Mouse (Mus musculus) liver, embryonic 12.5 days (tissue): ENCODE data around the gene Hnrnph1. TPM values are rescaled to one million over a fixed set of nuclear protein-coding genes. Genes with fewer than 3 reads are reported as not detected.

ENCODE experiments used
- ATAC-seq: fragments of 200-750 bp; cut with Nextera tagmentation; 2 replicates; pipeline ENCODE4 v1.8.0; 2017; ENCODE audit warnings: moderate number of reproducible peaks, mild to moderate bottlenecking, moderate library complexity
- H3K27ac ChIP-seq: fragments of 300-500 bp; sonication (generic); 2 replicates; pipeline ENCODE4 v1.5.1; 2016; ENCODE audit warnings: mild to moderate bottlenecking
- H3K27me3 ChIP-seq: fragments of 300-500 bp; sonication (generic); replicated peaks from 2 replicates; pipeline ENCODE4 v1.6.1; 2016; ENCODE audit warnings: mild to moderate bottlenecking, moderate library complexity
- H3K36me3 ChIP-seq: fragments of 300-500 bp; sonication (generic); 2 replicates; pipeline ENCODE4 v1.6.1; 2016; ENCODE audit warnings: mild to moderate bottlenecking, moderate library complexity
- H3K4me1 ChIP-seq: fragments of 300-500 bp; sonication (generic); 2 replicates; pipeline ENCODE4 v1.6.1; 2016
- H3K4me2 ChIP-seq: fragments of 300-500 bp; sonication (generic); 2 replicates; pipeline ENCODE4 v1.6.1; 2016; ENCODE audit warnings: mild to moderate bottlenecking, moderate library complexity
- H3K4me3 ChIP-seq: fragments of 300-500 bp; sonication (generic); 2 replicates; pipeline ENCODE4 v1.5.1; 2016; ENCODE audit warnings: mild to moderate bottlenecking, moderate library complexity
- H3K9ac ChIP-seq: fragments of 300-500 bp; sonication (generic); 2 replicates; pipeline ENCODE4 v1.6.1; 2016; ENCODE audit warnings: mild to moderate bottlenecking, moderate library complexity
- H3K9me3 ChIP-seq: fragments of 300-500 bp; sonication (generic); replicated peaks from 2 replicates; pipeline ENCODE4 v1.6.1; 2016; ENCODE audit warnings: mild to moderate bottlenecking, moderate library complexity
- WGBS: fragments of 180-500 bp; shearing (Covaris S2); methylation state at CpG from one replicate; pipeline ENCODE4 v1.1.7; 2016; ENCODE audit not compliant: insufficient replicate concordance; 5-methylcytosine and 5-hydroxymethylcytosine counted together
- polyA plus RNA-seq: library from polyadenylated mRNA; unstranded; fragments of >200 nt; fragmentation: Nextera tagmentation; extraction: Ambion mirVana; gene quantifications from 2 replicates; pipeline ENCODE4 v1.2.1, GENCODE M21; 2016

Gene Hnrnph1
- polyA plus RNA-seq, 1 experiment from 2014 or later: 160 TPM

DNA sequence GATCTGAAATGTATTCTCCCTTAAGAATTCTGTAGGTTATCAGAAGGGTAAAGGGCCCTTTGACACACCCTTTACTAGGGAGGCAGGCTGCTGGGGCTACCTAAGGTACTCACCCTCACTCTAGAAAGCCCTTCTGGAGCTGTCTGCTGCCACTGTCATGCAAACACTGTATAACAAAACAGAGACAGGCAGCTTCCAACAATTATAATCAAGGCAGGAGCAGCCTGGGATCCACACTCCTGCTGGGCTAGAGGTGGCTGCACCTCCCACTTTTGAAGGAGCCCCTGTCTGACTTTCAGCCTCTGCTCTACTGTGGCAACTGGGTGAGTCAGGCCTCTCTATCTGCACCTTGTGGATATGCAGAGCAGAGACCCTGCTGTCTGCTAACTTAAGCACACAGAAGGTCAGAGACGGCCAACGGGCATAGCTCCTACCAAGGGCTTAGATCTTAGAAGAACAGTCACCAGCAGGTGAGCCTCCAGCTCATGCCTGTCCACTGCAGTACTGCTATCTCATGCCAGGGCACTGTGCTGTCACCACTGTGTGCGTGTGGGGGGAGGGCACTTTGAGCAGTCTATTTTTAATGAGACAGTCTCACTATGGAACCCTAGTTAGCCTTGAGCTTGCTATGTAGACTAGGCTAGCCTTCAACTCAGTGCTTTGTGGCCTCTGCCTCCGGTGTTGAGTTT, 14.6 kb downstream of the Hnrnph1 start:
- 54% methylated on average over 4 of the region's 4 CpGs for WGBS
- Histone ChIP-seq H3K4me3 (no peak overlapping the region), H3K9me3 (no peaks in the 10 kb centered on the region), H3K36me3 (peaks cover 47% of the 10 kb centered on the region), H3K27me3 (no peaks in the 10 kb centered on the region), H3K4me1 (peaks cover 6% of the 10 kb centered on the region; the same call in 1 of the 2 replicates), H3K27ac (no peak overlapping the region), H3K4me2 (no peak overlapping the region), H3K9ac (no peak overlapping the region)
- peak; percentile 57 for ATAC-seq

DNA sequence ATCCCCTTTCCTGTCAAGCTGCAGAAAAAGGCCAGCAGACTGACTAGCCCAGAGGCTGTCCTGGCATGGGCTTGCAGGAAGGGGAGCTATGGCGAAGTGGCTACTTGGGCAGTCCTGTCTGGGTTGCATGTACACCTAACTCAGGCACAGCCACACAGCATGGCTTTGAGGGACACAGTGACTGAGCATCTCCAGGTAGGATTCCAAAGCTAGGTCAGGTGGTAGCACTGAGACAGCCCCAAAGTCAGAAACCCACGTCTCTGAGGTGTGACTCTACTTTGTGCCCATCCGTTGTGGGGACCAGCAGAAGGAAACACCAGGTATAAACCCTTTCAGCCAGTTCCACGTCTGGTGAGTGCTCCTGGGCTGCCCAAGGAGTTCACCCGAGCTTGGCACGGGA, 16.5 kb downstream of the Hnrnph1 start:
- H3K27ac ChIP-seq: no peak overlapping the region
- no peak overlapping the region for H3K4me2 ChIP-seq
- no peak for ATAC-seq
- 71% methylated on average over 6 of the region's 6 CpGs for WGBS
- peaks cover 6% of the 10 kb centered on the region; the same call in 1 of the 2 replicates for H3K4me1 ChIP-seq
- no peaks in the 10 kb centered on the region for H3K9me3 ChIP-seq
- no peak overlapping the region for H3K4me3 ChIP-seq
- peaks cover 43% of the 10 kb centered on the region for H3K36me3 ChIP-seq
- H3K9ac ChIP-seq: no peak overlapping the region
- no peaks in the 10 kb centered on the region for H3K27me3 ChIP-seq

DNA sequence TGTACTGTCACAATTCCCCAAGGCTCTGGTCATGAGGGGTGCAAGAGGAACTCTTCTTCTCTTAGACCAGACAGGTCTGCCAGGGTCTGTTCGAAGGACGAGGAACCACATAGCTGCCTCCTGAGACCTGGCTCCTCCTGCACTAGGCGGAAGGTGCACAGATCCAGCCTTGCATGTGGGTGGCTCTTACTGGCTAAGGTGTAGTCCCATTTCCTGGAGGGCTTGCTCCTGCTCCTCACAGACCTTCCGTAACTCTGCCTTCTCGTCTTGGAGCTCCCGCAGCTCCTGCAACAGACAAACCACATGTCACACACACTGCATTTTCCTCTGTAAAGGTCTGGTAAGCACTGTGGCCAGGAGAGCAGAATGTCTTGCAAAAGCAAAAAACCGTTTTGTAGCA, 17.9 kb downstream of the Hnrnph1 start:
- no peaks in the 10 kb centered on the region for H3K27me3 ChIP-seq
- H3K9ac ChIP-seq: no peak overlapping the region
- ATAC-seq: no peak
- no peak overlapping the region for H3K27ac ChIP-seq
- peaks cover 6% of the 10 kb centered on the region; the same call in 1 of the 2 replicates for H3K4me1 ChIP-seq
- H3K36me3 ChIP-seq: peaks cover 45% of the 10 kb centered on the region
- WGBS: 83% methylated on average over 7 of the region's 7 CpGs
- H3K4me3 ChIP-seq: no peak overlapping the region
- no peaks in the 10 kb centered on the region for H3K9me3 ChIP-seq
- no peak overlapping the region for H3K4me2 ChIP-seq

DNA sequence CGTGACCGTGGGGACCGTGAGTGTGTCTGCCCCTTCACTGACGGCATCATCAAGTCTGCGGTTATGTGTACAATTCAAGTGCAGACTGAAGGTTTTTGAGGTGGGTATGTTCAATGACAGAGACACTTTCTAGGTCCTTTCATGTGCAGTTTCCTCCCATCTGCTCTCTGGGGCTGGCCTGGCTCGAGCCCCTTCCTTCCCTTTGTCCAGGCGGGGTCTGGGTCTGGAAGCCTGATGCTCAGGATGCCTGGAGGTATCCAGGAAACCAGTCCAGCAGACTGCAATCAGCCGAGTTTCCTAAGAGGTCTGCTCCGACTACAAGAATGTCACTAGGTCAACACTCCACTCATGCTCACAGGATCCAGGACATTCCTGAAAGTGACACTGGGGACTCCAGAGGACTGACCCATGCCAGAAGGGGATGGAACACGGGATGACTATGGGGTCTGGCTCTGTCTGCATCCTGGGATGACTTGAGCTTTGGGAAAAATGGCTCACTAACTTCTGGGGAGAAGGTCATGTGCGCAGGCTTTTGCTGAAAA, 20.0 kb downstream of the Hnrnph1 start:
- ATAC-seq: no peak
- H3K27me3 ChIP-seq: no peaks in the 10 kb centered on the region
- H3K4me2 ChIP-seq: no peak overlapping the region
- H3K36me3 ChIP-seq: peaks cover 58% of the 10 kb centered on the region
- no peaks in the 10 kb centered on the region for H3K9me3 ChIP-seq
- no peak overlapping the region for H3K27ac ChIP-seq
- no peak overlapping the region for H3K9ac ChIP-seq
- no peak overlapping the region for H3K4me3 ChIP-seq
- 0 out of 2 replicates have a peak, but pooled peaks cover under 1% of the 10 kb centered on the region for H3K4me1 ChIP-seq
- 72% methylated on average over 11 of the region's 11 CpGs for WGBS

DNA sequence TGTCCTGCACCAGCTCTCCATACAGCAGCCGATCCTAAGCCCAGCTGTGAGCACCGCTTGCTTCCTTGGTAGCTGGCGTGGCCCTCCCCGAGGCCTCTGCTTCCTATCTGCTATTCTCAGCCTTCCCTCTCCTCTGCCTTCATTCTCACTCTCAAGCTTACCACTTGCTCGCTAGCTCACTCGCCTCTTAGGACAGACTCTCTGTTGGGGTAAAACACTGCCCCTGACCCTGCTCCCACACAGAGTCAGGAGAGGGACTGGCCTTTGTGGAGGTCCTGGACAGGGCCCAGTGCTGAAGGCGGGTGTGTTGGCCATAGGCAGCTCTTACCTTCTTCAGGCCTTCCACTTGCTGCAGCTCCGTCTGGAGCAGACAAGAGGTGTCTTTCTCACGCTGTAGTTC, 20.5 kb downstream of the Hnrnph1 start:
- no peak overlapping the region for H3K4me3 ChIP-seq
- peaks cover 63% of the 10 kb centered on the region for H3K36me3 ChIP-seq
- no peak for ATAC-seq
- no peak overlapping the region for H3K9ac ChIP-seq
- WGBS: 71% methylated on average over 9 of the region's 9 CpGs
- H3K27me3 ChIP-seq: no peaks in the 10 kb centered on the region
- no peak overlapping the region for H3K4me2 ChIP-seq
- H3K9me3 ChIP-seq: no peaks in the 10 kb centered on the region
- no peak overlapping the region for H3K27ac ChIP-seq
- H3K4me1 ChIP-seq: no peaks in the 10 kb centered on the region

DNA sequence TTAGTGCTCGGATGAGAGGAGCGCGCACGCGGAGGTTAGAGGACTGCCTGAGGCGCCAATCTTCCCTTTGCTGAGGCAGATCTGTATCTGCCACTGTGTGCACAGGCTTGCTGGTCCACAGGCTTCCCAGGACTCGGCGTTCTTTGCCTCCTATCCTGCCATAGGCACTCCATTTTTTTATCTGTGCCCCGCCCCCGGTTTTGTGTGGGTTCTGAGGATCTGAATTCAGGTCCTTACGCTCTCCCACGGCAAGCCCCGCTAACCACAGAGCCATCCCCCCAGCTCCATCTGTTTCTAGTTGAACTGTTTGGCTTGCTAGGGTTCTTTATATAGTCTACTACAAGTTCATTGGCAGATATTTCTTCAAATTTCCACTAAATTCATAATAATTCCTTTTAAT, 22.0 kb downstream of the Hnrnph1 start:
- H3K4me1 ChIP-seq: no peaks in the 10 kb centered on the region
- no peak overlapping the region for H3K9ac ChIP-seq
- H3K36me3 ChIP-seq: peaks cover 66% of the 10 kb centered on the region
- no peaks in the 10 kb centered on the region for H3K27me3 ChIP-seq
- no peaks in the 10 kb centered on the region for H3K9me3 ChIP-seq
- 71% methylated on average over 13 of the region's 13 CpGs for WGBS
- H3K27ac ChIP-seq: no peak overlapping the region
- H3K4me2 ChIP-seq: no peak overlapping the region
- no peak for ATAC-seq
- H3K4me3 ChIP-seq: no peak overlapping the region

DNA sequence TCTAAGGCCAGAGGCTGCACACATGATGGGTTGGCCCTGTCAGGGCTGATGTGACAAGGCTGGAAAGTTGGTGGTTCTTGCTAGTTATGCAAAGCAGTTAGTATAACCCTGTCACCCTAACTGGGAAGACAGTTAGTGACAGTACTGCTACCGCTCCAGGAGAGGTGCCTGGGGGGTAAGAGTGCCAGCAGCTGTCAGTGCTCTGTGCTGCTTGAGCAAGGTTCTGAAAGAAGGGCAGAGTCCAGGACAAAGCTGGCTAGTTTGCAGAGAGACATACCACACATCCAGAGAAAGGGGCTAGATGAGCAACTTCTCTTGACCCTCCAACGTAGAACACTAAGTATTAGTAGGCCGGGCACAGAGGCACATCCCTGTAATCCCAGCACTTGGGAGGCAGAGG, 25.7 kb downstream of the Hnrnph1 start:
- Histone ChIP-seq H3K4me2 (no peak overlapping the region), H3K36me3 (peaks cover 57% of the 10 kb centered on the region), H3K4me3 (no peak overlapping the region), H3K27me3 (no peaks in the 10 kb centered on the region), H3K9ac (no peak overlapping the region), H3K9me3 (no peaks in the 10 kb centered on the region), H3K27ac (no peak overlapping the region), H3K4me1 (no peaks in the 10 kb centered on the region)
- no peak for ATAC-seq
- WGBS: 85% methylated on average over 3 of the region's 3 CpGs

DNA sequence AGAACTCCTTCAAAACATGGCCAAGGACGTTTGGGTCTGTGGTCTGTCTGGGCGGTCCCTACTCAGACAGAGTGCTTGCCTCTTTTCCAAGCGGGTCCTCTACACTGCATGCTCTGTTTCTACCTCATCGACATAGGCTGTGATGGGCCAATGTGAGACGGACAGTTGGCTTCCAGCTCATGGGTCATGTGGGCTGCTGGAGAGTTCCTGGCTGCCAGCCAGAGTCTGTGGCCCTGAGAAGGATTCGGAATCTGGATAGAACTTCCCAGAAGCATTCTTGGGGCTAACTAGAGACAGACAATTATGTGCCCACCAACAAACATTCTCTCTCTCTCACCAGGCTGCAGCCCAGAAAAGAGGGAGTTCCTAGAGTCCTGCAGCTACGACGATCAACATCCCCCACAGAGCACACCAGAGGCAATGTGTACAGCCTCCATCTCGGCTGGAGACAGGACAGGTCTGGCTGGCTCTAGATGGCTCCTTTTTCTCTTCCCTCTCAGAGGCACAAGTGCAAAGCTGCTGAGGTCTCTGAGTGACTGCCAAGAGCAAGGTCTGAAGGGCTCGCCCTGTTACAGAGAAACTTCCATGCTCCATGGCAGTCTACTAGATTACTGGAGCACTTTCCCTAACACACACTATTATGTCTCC, 26.7 kb downstream of the Hnrnph1 start:
- no peak overlapping the region for H3K4me2 ChIP-seq
- no peak overlapping the region for H3K4me3 ChIP-seq
- ATAC-seq: no peak
- H3K4me1 ChIP-seq: no peaks in the 10 kb centered on the region
- no peaks in the 10 kb centered on the region for H3K27me3 ChIP-seq
- 78% methylated on average over 10 of the region's 10 CpGs for WGBS
- no peaks in the 10 kb centered on the region for H3K9me3 ChIP-seq
- no peak overlapping the region for H3K27ac ChIP-seq
- no peak overlapping the region for H3K9ac ChIP-seq
- H3K36me3 ChIP-seq: peaks cover 47% of the 10 kb centered on the region

DNA sequence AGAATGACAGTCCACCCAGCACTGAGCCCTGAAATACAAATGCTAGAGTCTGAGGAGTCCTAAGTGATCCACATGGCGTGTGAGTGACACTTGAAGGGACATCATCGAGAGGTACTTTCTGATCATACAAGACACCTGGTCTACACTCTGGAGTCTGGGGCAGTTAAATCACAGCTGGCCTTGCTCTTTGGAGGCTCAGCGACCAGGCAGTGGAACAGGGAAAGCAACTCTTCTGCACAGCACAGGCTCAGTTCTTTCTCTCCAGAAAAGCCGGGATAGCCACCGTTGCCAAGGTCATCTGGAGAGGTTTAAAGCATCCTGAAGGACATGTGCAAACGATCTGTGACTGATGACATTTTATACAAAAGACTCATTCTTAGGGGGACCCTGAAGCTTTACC, 30.4 kb downstream of the Hnrnph1 start:
- no peak overlapping the region for H3K9ac ChIP-seq
- WGBS: 72% methylated on average over 6 of the region's 6 CpGs
- ATAC-seq: no peak
- no peaks in the 10 kb centered on the region for H3K9me3 ChIP-seq
- H3K36me3 ChIP-seq: peaks cover 24% of the 10 kb centered on the region; the same call in 1 of the 2 replicates
- H3K27me3 ChIP-seq: no peaks in the 10 kb centered on the region
- peaks cover 8% of the 10 kb centered on the region for H3K4me1 ChIP-seq
- no peak overlapping the region for H3K4me3 ChIP-seq
- H3K27ac ChIP-seq: no peak overlapping the region
- H3K4me2 ChIP-seq: no peak overlapping the region

DNA sequence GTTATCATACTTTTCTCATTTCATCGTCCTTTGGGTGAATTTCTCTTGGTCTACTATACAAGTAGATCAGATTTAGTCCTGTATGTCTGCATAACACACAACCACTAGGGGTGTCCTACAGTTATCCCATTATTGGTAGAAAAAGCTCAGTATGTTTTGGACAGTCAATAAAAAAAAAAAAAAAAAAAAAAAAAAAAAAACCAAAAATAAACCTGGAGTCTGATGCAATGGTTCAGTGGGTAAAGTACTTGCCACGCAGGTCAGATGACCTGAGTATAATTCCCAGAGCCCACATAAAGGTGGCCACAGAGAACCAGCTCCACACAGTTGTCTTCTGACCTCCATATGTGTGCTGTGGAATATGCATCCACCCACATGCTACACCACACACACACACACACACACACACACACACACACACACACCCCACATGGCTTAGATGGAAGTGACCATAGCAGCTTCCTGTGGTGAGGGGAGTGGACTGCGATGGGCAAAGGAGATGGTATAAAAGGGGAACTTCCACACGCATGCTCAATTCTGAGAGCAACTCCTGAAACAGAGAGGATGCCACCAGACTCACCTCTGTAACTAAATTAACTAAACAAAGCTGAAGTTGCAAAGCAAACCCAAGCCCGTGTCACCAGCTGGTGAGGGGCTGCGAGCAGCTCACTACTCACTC, 38.9 kb downstream of the Hnrnph1 start:
- H3K4me1 ChIP-seq: no peaks in the 10 kb centered on the region; the same call in 1 of the 2 replicates
- WGBS: 56% methylated on average over 6 of the region's 6 CpGs
- no peak overlapping the region for H3K4me3 ChIP-seq
- H3K27me3 ChIP-seq: no peaks in the 10 kb centered on the region
- H3K27ac ChIP-seq: no peak overlapping the region
- no peaks in the 10 kb centered on the region for H3K9me3 ChIP-seq
- ATAC-seq: no peak
- H3K4me2 ChIP-seq: no peak overlapping the region
- no peak overlapping the region for H3K9ac ChIP-seq
- H3K36me3 ChIP-seq: peaks cover 44% of the 10 kb centered on the region

DNA sequence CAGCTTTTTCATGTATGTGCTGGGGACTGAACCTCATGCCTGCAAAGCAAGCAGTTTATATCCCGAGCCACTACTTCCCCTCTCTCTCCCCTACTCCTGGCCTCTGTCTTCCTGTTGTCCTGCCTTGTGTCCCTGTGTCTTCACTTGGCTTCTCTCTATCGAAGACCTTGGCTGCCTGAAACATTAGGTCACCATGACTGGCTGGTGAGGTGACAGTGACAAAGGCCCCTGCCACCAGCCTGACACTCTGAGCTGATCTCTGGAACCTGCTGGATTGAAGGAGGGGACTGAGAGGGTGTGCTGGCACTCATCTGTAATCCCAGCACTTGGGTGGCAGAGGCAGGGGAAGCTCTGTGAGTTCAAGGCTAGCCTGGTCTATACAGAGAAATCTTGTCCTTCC, 41.1 kb downstream of the Hnrnph1 start:
- H3K4me3 ChIP-seq: no peak overlapping the region
- no peaks in the 10 kb centered on the region for H3K9me3 ChIP-seq
- H3K9ac ChIP-seq: no peak overlapping the region
- 51% methylated on average over 2 of the region's 2 CpGs for whole genome bisulfite sequencing
- H3K27me3 ChIP-seq: no peaks in the 10 kb centered on the region
- no peak overlapping the region for H3K27ac ChIP-seq
- peaks cover 46% of the 10 kb centered on the region for H3K36me3 ChIP-seq
- H3K4me2 ChIP-seq: no peak overlapping the region
- H3K4me1 ChIP-seq: peaks cover 17% of the 10 kb centered on the region
- ATAC-seq: no peak

DNA sequence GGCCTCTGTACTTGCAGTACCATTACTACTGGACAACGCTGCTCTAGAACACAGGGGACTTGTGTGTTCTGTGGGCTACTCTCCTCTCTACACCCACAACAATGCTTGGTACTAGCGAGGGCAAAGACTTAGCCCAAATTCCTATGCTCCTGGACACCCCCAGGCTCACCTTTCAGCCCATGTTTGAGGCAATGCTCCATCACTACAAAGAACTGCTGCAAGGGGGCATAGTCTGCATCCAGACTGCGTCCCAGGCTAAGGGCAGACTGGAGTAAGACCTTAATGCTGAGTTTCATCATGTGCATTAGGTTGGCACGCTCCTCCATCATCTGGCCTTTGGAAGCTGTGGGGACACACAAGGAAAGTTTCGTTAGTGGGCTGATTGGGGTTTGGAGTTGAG, 44.7 kb downstream of the Hnrnph1 start:
- H3K9me3 ChIP-seq: no peaks in the 10 kb centered on the region
- no peaks in the 10 kb centered on the region for H3K27me3 ChIP-seq
- peak overlapping the region; percentile 51 for H3K4me3 ChIP-seq
- H3K4me1 ChIP-seq: peaks cover 17% of the 10 kb centered on the region
- peaks cover 26% of the 10 kb centered on the region for H3K36me3 ChIP-seq
- 51% methylated on average over 5 of the region's 5 CpGs for WGBS
- H3K4me2 ChIP-seq: peak overlapping the region; percentile 77
- H3K9ac ChIP-seq: peak overlapping the region; percentile 36
- no peak overlapping the region for H3K27ac ChIP-seq
- no peak; the same call in none of the 2 replicates for ATAC-seq
